Mouse (Mus musculus) cortical plate, adult 2 months (tissue): ENCODE measurements at regions not wholly inside any gene's neighbourhood (a gene's known extent, or its start where the extent isn't known, plus 50 kb on each side); places are given as distances from the start of the nearest gene placed in this dataset.
"Not testable (repeated sequence)": the region's sequence is repeated elsewhere in the genome, so short reads cannot be mapped to it uniquely, and the experiment has no call there.

Experiments used
- CTCF ChIP-seq: fragments of 200-500 bp; IDR thresholded peaks from 2 replicates; pipeline ENCODE4 v1.5.1; 2011; ENCODE audit warnings: mild to moderate bottlenecking, control low read depth, low read length; ENCODE audit not compliant: insufficient read depth; ENCODE audit errors: extremely low read depth
- POLR2A ChIP-seq: fragments of 200-500 bp; IDR thresholded peaks from 2 replicates; pipeline ENCODE4 v1.6.1; 2011; ENCODE audit warnings: mild to moderate bottlenecking, low read length, control low read depth; ENCODE audit not compliant: insufficient read depth; ENCODE audit errors: extremely low read depth

DNA sequence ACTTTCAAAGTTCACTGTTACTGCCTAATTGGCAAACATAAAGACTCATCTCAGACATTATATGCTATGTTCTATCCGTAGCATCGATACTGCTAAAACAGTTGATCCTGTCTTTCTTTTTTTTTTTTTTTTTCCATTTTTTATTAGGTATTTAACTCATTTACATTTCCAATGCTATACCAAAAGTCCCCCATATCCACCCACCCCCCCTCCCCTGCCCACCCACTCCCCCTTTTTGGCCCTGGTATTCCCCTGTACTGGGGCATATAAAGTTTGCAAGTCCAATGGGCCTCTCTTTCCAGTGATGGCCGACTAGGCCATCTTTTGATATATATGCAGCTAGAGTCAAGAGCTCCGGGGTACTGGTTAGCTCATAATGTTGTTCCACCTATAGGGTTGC is 370.6 kb downstream of the Sec16b start:
- not testable (repeated sequence) for TF ChIP-seq CTCF, POLR2A
